Mouse (Mus musculus) macrophage (primary cell): ENCODE results near the gene Mmp25. TPM values are rescaled to one million over a fixed set of nuclear protein-coding genes. Genes with fewer than 3 reads are reported as not detected.

ENCODE experiments used
- H3K27ac ChIP-seq: fragments of 350-480 bp; formaldehyde crosslinking; 2 replicates; pipeline ENCODE4 v1.9.0; 2021
- H3K36me3 ChIP-seq: fragments of 350-480 bp; formaldehyde crosslinking; 2 replicates; pipeline ENCODE4 v1.9.0; 2021; ENCODE audit errors: inconsistent target
- H3K4me3 ChIP-seq: fragments of 350-480 bp; formaldehyde crosslinking; 2 replicates; pipeline ENCODE4 v1.9.0; 2021; ENCODE audit errors: inconsistent target
- H3K79me2 ChIP-seq: fragments of 350-480 bp; formaldehyde crosslinking; 2 replicates; pipeline ENCODE4 v1.9.0; 2021; ENCODE audit errors: inconsistent target
- WGBS: methylation state at CpG from one replicate; pipeline ENCODE4 v1.1.7; 2026; ENCODE audit warnings: inconsistent platforms; ENCODE audit not compliant: missing documents; 5-methylcytosine and 5-hydroxymethylcytosine counted together
- polyA plus RNA-seq: library from polyadenylated mRNA; stranded (reverse); fragments of 250-400 nt; gene quantifications from 3 replicates; pipeline ENCODE4 v1.2.4, GENCODE M21; 2018; ENCODE audit warnings: inconsistent platforms
- total RNA-seq, 78 experiments: library from RNA; depleted of rRNA; stranded (reverse); fragments of 250-400 nt; gene quantifications; 1 replicate in 9 of 78; 2 replicates in 24 of 78; 3 replicates in 43 of 78; 4 replicates in 2 of 78; pipeline ENCODE4 v1.2.4; 2018; ENCODE audit warnings: inconsistent platforms in 56 of 78

The Mmp25 gene
- 10 to 100 TPM in 1 of 26 experiments, 1 to 10 TPM in 4, under 1 TPM in 18, not detected in 3; 0.16 to 12.4 (median 0.41) TPM for total RNA-seq (2018; cell fraction: chromatin; rRNA removed)
- 1 to 10 TPM in 15 of 26 experiments, under 1 TPM in 11; 0.21 to 3.3 (median 1.2) TPM for total RNA-seq (2018; cell fraction: cytosol; rRNA removed)
- 10 to 100 TPM in 1 of 26 experiments, 1 to 10 TPM in 19, under 1 TPM in 6; 0.56 to 17.0 (median 3.6) TPM for total RNA-seq (2018; cell fraction: nucleus; rRNA removed)
- polyA plus RNA-seq = 0.14 to 0.56 TPM (median 0.25 TPM) in 3 replicates

DNA sequence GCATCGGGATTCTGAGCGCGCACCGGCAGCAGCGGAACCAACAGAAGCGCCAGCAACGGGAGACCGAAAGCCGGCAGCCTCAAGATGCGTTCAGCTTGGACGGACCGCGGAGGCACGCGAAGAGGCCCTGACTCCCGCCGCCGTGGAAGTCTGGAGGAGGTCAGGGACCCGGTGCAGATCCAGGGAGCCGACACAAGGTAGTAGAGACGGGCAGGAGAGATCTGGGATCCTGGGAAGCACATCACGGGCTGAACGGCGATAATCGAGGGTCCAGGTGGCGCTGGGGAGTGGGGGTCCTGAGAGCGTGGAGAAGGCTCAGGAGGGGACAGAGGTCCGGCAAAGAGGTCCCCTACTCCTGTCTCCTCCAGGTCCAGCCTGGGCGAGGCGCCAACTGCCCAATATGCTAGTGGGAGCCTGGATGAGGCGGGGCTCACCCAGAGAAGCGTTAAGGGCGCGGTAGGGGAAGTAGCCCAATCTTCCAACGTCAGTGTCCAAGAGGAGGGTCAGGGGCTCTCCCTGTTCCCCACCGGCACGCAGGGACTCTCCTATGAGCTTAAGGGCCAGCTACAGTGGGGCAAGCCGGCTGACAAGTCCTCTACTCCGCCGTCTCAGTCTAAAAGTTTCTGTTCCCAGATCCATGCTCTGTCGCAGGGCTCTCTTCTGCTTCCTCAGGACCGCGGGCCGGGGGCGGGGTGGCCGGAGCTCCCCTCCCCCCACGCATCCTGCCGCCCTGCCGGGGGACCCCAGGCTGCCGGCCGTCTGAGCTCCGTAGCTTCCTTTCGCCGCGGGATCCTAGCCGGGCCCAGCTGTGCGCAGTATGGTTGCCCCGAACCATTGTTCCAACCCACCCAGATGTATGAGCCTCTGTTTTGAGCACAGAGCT is at the start of gene Mmp25:
Mmp25 (minus strand) TSS at position 665 of the 883 bp plus-strand sequence.
- H3K27ac ChIP-seq = no peak within 1 kb of the TSS
- no peaks in the 10 kb centered on the region for H3K36me3 ChIP-seq
- H3K4me3 ChIP-seq = peak within 1 kb of the TSS; percentile 27; the same call in 1 of the 2 replicates
- no peaks in the 10 kb centered on the region for H3K79me2 ChIP-seq
- 4% methylated on average over 58 of the region's 58 CpGs for WGBS

DNA sequence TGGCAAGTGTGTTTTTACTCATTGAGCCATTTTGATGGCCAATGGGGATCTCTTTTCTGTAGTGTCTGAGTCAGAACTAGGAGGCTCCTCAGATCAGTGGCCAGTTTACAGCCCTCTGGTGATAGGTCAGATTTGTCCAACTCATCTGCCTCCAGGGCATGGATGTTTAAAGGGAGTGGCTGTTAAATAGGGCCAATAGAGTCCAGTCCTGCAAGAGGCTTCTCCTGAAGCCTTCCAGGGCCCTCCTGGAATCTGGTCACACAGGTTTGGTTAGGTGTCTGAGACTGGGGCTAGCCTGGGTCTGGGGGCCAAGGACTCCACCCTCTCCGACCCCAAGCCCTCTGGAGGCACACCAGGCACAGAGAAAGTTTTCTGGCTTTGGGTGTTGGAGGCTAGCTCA is 49.4 kb upstream of the Mmp25 start:
- H3K36me3 ChIP-seq = no peaks in the 10 kb centered on the region
- H3K4me3 ChIP-seq = no peak overlapping the region
- H3K27ac ChIP-seq = no peak overlapping the region
- 94% methylated on average over 1 of the region's 1 CpGs for WGBS
- H3K79me2 ChIP-seq = no peaks in the 10 kb centered on the region

DNA sequence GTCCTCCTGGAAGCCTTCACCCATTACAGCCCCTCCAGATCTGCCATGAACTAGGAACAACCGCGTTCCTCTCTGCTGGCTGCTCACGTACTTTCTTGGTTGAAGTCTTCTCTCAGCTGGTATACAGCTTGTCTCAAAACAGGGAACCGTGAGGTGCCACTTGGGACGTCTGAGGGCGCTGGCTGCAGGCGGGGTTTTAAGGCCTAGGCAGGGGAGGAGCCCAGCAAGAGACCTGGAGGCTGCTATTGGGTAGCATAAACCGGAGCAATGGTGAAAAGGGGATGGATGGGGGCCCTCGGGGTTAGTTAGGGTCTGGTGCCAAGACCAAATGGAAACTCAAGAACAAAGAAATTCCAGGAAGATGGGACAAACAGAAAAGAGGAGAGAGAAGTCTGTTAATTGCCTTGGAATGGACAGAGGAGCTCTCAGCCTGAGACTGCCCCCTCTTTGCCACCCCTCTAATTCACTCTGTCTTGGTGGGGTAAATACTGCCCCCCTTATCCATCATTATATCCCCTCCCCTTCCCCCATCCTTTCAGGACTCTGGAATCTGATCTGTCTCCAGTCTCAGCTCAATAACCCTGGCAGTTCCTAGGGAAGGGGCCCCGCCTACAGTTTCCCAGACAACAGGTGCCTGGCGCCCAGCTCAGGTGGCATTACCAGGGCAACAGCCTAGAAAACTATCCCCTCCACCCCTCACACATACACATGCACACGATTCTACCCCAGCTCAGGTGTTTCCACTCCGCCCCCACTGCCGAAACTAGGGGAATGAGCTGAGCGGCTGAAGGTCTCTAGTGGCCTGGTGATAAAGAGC is 39.0 kb upstream of the Mmp25 start, which contains the start of gene Cldn9:
Cldn9 (minus strand) TSS at position 171 of the 817 bp plus-strand sequence.
- 51% methylated on average over 15 of the region's 15 CpGs for WGBS
- H3K27ac ChIP-seq = no peak within 1 kb of the TSS
- H3K79me2 ChIP-seq = no peaks in the 10 kb centered on the region
- H3K4me3 ChIP-seq = no peak within 1 kb of the TSS
- no peaks in the 10 kb centered on the region for H3K36me3 ChIP-seq

DNA sequence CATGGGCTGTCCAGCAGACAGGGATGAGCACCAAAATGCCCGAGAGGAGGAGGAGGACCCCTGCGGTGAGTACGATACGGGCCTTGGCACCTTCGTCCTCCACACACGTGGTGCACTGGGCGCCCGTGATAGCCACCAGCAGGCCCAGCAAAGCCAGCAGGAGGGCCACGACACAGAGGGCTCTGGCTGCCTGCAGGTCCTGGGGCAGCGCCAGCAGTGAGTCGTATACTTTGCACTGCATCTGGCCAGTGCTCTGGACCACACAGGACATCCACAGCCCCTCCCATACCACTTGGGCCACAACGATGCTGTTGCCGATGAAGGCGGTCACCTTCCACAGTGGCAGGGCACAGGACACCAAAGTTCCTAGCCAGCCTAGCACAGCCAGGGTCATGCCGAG is 38.1 kb upstream of the Mmp25 start:
- H3K4me3 ChIP-seq = no peak overlapping the region
- H3K27ac ChIP-seq = no peak overlapping the region
- H3K79me2 ChIP-seq = no peaks in the 10 kb centered on the region
- H3K36me3 ChIP-seq = no peaks in the 10 kb centered on the region
- 61% methylated on average over 14 of the region's 15 CpGs for WGBS

DNA sequence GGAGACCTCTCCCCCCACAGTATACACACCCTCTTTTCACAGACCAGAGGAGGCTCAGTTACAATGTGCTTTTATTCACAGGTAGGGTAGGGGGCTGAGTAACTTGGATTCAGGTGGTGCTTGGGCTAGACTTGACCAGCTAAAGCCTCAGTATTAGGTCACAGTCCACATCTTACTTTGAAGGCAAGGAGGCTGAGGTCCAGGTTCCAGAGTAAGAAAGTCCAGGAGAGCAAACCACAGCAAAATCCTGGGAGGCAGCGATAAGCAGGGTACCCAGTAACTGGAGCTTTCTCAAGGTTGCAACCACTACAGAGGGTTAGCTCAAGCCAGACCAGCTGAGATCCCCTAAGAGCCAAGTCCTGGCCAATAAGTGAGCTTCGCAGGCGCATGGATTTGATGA is 37.5 kb upstream of the Mmp25 start:
- Histone ChIP-seq H3K27ac (no peak overlapping the region), H3K79me2 (no peaks in the 10 kb centered on the region), H3K4me3 (no peak overlapping the region), H3K36me3 (no peaks in the 10 kb centered on the region)
- WGBS = 97% methylated on average over 3 of the region's 3 CpGs

DNA sequence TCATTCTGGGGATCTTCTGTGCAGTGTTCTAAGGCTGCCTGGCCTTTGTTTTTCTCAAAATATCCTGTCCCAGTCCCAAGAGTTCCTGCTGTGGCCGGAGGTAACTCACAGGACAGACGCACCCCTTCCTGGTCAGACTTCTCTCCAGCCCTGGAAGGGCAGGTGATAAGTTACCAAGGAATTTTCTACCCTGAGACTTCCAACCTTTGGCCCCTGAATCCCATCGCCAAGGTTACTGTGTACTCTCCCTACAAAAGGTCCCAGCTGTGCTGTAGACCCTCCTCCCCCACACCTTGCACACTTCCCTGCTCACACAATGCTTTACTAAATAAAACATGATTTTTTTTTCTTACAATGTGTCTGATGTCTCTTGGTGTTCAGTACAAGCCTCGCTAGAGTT is 37.0 kb upstream of the Mmp25 start:
- H3K79me2 ChIP-seq = no peaks in the 10 kb centered on the region
- no peak overlapping the region for H3K27ac ChIP-seq
- no peaks in the 10 kb centered on the region for H3K36me3 ChIP-seq
- WGBS = 94% methylated on average over 4 of the region's 4 CpGs
- H3K4me3 ChIP-seq = no peak overlapping the region

DNA sequence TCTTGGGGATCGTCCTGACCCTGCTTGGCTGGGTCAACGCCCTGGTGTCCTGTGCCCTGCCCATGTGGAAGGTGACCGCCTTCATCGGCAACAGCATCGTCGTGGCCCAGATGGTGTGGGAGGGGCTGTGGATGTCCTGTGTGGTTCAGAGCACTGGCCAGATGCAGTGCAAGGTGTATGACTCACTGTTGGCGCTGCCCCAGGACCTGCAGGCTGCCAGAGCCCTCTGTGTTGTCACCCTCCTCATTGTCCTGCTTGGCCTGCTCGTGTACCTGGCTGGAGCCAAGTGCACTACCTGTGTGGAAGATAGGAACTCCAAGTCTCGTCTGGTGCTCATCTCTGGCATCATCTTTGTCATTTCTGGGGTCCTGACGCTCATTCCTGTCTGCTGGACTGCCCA is 36.0 kb upstream of the Mmp25 start:
- H3K4me3 ChIP-seq = no peak overlapping the region
- H3K36me3 ChIP-seq = no peaks in the 10 kb centered on the region
- 73% methylated on average over 8 of the region's 10 CpGs for WGBS
- no peak overlapping the region for H3K27ac ChIP-seq
- H3K79me2 ChIP-seq = no peaks in the 10 kb centered on the region

DNA sequence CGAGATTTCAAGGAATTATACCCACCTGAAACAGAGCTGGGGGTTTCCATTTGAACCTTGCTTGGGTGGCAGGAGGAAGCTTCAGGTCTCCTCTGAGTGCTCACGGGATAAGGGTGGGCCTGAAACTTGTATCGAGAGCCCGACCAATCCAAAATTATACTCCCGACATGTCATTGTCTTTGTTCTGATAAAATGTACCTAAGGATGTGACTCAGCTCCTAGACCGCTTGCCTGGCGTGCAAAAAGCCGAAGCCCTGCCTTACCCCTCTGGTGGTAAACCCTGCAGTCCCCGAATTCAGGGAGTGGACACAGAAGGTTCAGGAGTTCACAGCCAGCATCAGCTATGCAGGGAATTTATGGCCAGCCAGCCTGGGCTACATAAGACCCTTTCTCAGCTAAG is 35.3 kb upstream of the Mmp25 start:
- no peaks in the 10 kb centered on the region for H3K79me2 ChIP-seq
- no peaks in the 10 kb centered on the region for H3K36me3 ChIP-seq
- no peak overlapping the region for H3K4me3 ChIP-seq
- H3K27ac ChIP-seq = no peak overlapping the region
- WGBS = 86% methylated on average over 9 of the region's 9 CpGs

DNA sequence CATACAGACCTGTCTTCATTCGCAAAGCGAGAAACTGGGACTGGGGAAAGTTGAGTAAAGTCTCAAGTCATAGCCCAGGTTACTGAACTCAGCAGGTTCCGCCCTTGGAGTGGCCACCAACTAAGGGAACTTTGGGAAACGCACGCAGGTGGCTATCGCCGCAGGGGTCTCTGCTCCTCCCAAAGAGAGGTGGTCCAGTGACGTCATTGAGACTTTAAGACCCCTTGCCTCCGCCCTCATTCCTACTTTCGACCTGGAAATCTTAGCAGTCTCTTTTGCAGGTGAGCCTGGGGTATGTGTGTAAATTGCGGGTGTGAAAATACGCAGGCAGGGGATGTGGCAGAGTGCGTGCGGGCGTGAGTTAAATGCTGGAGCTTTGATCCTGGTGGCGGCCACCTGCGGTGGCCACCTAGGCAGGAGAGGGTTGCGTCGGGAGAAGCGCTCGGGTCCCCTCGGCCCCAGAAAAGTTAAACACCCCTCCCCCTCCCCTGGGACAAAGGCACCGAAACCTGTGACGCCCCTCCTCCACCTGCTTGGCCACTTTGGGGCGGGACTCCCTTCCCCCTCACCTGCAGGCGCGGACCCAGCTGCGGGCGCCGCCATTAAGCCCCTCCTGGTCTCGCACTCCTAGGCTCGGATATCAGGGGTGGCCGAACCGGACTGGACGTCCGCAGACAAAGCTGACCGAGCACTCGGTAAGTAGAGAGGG is 34.2 kb upstream of the Mmp25 start, which contains the start of gene Cldn6:
Cldn6 (plus strand) TSS at position 123 of the 709 bp plus-strand sequence.
- WGBS = 21% methylated on average over 38 of the region's 38 CpGs

DNA sequence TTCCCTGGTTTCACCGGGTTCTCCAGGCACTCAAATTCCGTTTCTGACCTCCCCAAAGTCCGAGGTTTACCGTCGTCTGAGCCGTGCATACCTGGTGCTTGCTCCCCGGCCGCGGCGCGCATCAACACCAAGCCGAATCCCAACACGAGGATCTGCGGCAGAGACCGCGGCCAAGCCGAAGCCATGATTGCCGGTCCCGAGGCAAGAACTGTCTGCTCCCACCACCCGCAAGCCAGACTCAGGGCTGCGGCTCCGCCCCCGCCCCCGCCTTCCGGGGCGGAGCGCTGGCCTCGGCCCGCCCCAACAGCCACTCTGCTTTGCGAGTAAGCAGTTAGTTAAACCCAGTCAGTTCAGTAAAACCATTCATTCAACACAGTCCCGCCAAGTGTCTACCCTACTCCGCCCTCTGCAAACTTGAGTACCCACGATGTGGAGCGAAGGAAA is 32.2 kb upstream of the Mmp25 start, which contains the start of gene Tnfrsf12a:
Tnfrsf12a (minus strand) TSS at position 233 of the 444 bp plus-strand sequence.
- H3K27ac ChIP-seq = peak within 1 kb of the TSS; percentile 24; the same call in 1 of the 2 replicates
- under 1% methylated on average over 33 of the region's 34 CpGs for WGBS

More for the DNA sequence above, 34.2 kb upstream of the Mmp25 start, which contains the start of gene Cldn6:
- Histone ChIP-seq H3K27ac (no peak within 1 kb of the TSS), H3K79me2 (peaks cover 8% of the 10 kb centered on the region; the same call in 1 of the 2 replicates), H3K4me3 (no peak within 1 kb of the TSS), H3K36me3 (no peaks in the 10 kb centered on the region)

DNA sequence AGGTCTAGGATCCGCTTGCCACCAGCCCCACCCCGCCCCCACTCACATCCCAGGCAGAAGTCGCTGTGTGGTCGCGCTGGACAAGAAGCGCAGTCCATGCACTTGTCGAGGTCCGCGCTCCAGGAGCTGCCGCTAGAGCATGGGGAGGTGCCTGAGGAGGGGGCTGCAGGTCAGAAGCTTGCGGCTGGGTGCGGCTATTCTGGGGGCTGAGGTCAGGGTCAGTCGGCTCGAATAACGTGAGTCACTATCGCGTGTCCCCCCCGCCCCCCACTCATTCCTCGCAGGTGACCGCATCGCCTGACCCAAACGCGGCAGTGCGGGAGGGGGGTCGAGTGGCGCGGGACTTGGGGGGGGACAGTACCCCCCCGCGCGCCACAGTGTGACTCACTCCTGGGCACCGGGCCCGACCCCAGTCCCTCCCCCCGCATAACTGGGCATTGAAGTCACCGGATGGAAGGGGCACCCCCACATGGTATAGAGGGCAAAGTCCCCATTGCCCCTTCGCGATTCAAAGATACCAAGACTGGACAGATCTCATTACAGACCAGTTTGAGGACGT is 31.5 kb upstream of the Mmp25 start:
- no peaks in the 10 kb centered on the region for H3K36me3 ChIP-seq
- peak overlapping the region; percentile 65 for H3K4me3 ChIP-seq
- H3K27ac ChIP-seq = peak overlapping the region; percentile 24; the same call in 1 of the 2 replicates
- peaks cover 18% of the 10 kb centered on the region; the same call in 1 of the 2 replicates for H3K79me2 ChIP-seq
- 0% methylated on average over 37 of the region's 37 CpGs for WGBS

More for the DNA sequence above, 32.2 kb upstream of the Mmp25 start, which contains the start of gene Tnfrsf12a:
- Histone ChIP-seq H3K79me2 (peaks cover 18% of the 10 kb centered on the region; the same call in 1 of the 2 replicates), H3K36me3 (no peaks in the 10 kb centered on the region), H3K4me3 (peak within 1 kb of the TSS; percentile 65)

DNA sequence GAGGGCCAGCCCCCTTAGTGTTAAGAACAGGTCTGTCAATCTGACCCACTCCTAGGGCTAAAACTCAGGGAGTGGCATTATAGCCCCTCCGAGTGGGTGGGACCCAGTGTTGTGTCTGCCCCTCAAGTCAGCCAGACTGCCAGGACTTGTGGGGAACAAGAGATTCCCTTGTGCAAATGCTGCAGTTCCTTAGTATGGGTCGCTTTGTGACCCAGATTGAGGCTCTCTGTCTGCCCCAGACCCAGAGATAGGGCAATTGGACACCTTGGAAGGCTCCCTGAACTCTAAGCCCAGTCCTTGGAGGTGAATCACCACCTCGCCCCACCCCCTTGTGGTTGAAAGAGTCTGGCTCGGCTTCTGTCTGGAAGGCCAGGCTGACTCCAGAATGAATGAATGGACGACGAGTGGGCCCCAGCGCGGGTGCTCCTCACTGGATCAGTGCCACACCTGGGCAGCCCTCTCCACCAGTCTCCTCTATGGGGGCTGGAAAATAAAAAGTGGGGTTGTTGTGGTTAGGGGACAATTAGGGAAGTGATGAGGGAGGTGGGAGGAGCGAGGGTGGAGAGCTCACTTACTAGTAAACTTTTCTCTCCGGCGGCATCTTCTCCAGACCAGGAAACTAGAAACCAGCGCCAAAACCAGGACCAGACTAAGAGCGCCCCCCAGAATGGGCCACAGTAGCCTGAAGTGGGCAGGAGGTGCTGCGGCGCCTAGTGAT is 30.6 kb upstream of the Mmp25 start:
- Histone ChIP-seq H3K36me3 (no peaks in the 10 kb centered on the region), H3K4me3 (peak overlapping the region; percentile 65), H3K79me2 (peaks cover 18% of the 10 kb centered on the region; the same call in 1 of the 2 replicates), H3K27ac (peak overlapping the region; percentile 17)
- WGBS = 11% methylated on average over 15 of the region's 15 CpGs

DNA sequence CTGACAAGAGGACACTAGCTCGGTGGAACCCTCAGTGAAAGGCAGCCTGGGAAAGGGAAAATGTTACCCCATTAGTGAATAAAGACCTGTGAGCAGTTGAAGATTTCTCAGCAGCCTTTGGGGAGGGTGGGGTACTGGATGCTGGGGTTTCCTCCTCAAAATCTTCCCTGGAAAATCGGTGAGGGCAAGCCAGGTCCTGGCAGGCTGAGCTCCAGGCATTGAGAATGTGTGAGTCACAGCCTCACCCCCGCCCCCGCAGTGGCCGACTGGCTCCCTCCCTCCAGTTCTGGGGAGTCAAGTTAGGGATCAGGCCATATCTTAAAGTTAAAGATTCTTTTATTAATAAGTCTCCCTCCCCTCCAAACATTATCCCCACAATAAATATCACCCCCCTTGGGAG is 30.1 kb upstream of the Mmp25 start:
- no peak overlapping the region for H3K4me3 ChIP-seq
- H3K27ac ChIP-seq = no peak overlapping the region
- no peaks in the 10 kb centered on the region for H3K36me3 ChIP-seq
- WGBS = 64% methylated on average over 5 of the region's 5 CpGs
- peaks cover 18% of the 10 kb centered on the region; the same call in 1 of the 2 replicates for H3K79me2 ChIP-seq
